Mouse (Mus musculus) lung, postnatal 0 days (tissue): ENCODE results near the gene Scimp.

Experiments
- CTCF ChIP-seq: IDR thresholded peaks from 2 replicates; pipeline ENCODE4 v1.5.1; 2016; ENCODE audit warnings: antibody characterized with exemption, mild to moderate bottlenecking
- EP300 ChIP-seq: IDR thresholded peaks from 2 replicates; pipeline ENCODE4 v1.6.1; 2016; ENCODE audit warnings: antibody characterized with exemption, mild to moderate bottlenecking, control low read depth

- TF ChIP-seq CTCF (no peak), EP300 (no peak)
These were observed 32.4 kb upstream of the Scimp start, which contains the start of gene Rabep1 for GRCm38 (mm10) chr11:70844559-70845456.
